Mouse (Mus musculus) bone marrow, adult 2 months (tissue): ENCODE results near the gene Kcnh8.

Experiments
- CTCF ChIP-seq: fragments of 200-500 bp; IDR thresholded peaks from 2 replicates; pipeline ENCODE4 v1.5.1; 2011; ENCODE audit warnings: low read length, control low read depth; ENCODE audit not compliant: control insufficient read depth, insufficient read depth
- POLR2A ChIP-seq: fragments of 200-500 bp; IDR thresholded peaks from 2 replicates; pipeline ENCODE4 v1.6.1; 2011; ENCODE audit warnings: low read depth, mild to moderate bottlenecking, control low read depth, low read length, borderline replicate concordance; ENCODE audit not compliant: control insufficient read depth

GRCm38 (mm10) chr17:52691988-52692387 is 89.5 kb downstream of the Kcnh8 start:
- no peak for TF ChIP-seq CTCF
- TF ChIP-seq POLR2A, result no peak
